Mouse (Mus musculus) embryo, embryonic 10.5 days (tissue): ENCODE results near the gene Gm37240.

Experiments used
- DNase-seq: peaks from one replicate; pipeline ENCODE4 v3.0.0-alpha.2; 2015; ENCODE audit warnings: low spot score

The Gm37240 gene

GRCm38 (mm10) chr3:85679960-85680359 lies 207.4 kb downstream of the Gm37240 start:
- DNase-seq = no peak

GRCm38 (mm10) chr3:85679312-85679933 lies 207.9 kb downstream of the Gm37240 start:
- DNase-seq = no peak

GRCm38 (mm10) chr3:85677952-85678351 lies 209.4 kb downstream of the Gm37240 start:
- DNase-seq = no peak

GRCm38 (mm10) chr3:85677133-85677532 lies 210.2 kb downstream of the Gm37240 start:
- no peak for DNase-seq

GRCm38 (mm10) chr3:85669844-85670243 lies 217.5 kb downstream of the Gm37240 start:
- no peak for DNase-seq

GRCm38 (mm10) chr3:85667683-85668082 lies 219.6 kb downstream of the Gm37240 start:
- no peak for DNase-seq

GRCm38 (mm10) chr3:85666736-85667135 lies 220.6 kb downstream of the Gm37240 start:
- no peak for DNase-seq

GRCm38 (mm10) chr3:85666166-85666565 lies 221.2 kb downstream of the Gm37240 start:
- DNase-seq = no peak

- no peak for DNase-seq
Observed at GRCm38 (mm10) chr3:85664591-85665171, 222.6 kb downstream of the Gm37240 start.

- no peak for DNase-seq
Observed at GRCm38 (mm10) chr3:85663826-85664225, 223.5 kb downstream of the Gm37240 start.

GRCm38 (mm10) chr3:85661926-85662813 lies 225.1 kb downstream of the Gm37240 start:
- no peak for DNase-seq

GRCm38 (mm10) chr3:85659681-85660080 lies 227.6 kb downstream of the Gm37240 start:
- no peak for DNase-seq

GRCm38 (mm10) chr3:85655538-85655937 lies 231.8 kb downstream of the Gm37240 start:
- DNase-seq = no peak

GRCm38 (mm10) chr3:85652727-85653665 lies 234.3 kb downstream of the Gm37240 start:
- no peak for DNase-seq

- no peak for DNase-seq
Observed at GRCm38 (mm10) chr3:85649176-85649575, 238.1 kb downstream of the Gm37240 start.

- DNase-seq = no peak
Observed at GRCm38 (mm10) chr3:85645517-85646004, 241.8 kb downstream of the Gm37240 start.

GRCm38 (mm10) chr3:85644814-85645213 lies 242.5 kb downstream of the Gm37240 start:
- no peak for DNase-seq

- no peak for DNase-seq
Observed at GRCm38 (mm10) chr3:85641751-85642150, 245.6 kb downstream of the Gm37240 start.

GRCm38 (mm10) chr3:85636716-85637447 lies 250.4 kb downstream of the Gm37240 start:
- DNase-seq = no peak

- DNase-seq = no peak
Observed at GRCm38 (mm10) chr3:85635591-85635990, 251.7 kb downstream of the Gm37240 start.

GRCm38 (mm10) chr3:85635126-85635419 lies 252.2 kb downstream of the Gm37240 start:
- DNase-seq = no peak
